Mouse (Mus musculus): ENCODE measurements at regions not wholly inside any gene's neighbourhood (a gene's known extent, or its start where the extent isn't known, plus 50 kb on each side); places are given as distances from the start of the nearest gene placed in this dataset.
A peak's percentile ranks its signal among the peaks of the same experiment; 100 is the strongest.

DNA sequence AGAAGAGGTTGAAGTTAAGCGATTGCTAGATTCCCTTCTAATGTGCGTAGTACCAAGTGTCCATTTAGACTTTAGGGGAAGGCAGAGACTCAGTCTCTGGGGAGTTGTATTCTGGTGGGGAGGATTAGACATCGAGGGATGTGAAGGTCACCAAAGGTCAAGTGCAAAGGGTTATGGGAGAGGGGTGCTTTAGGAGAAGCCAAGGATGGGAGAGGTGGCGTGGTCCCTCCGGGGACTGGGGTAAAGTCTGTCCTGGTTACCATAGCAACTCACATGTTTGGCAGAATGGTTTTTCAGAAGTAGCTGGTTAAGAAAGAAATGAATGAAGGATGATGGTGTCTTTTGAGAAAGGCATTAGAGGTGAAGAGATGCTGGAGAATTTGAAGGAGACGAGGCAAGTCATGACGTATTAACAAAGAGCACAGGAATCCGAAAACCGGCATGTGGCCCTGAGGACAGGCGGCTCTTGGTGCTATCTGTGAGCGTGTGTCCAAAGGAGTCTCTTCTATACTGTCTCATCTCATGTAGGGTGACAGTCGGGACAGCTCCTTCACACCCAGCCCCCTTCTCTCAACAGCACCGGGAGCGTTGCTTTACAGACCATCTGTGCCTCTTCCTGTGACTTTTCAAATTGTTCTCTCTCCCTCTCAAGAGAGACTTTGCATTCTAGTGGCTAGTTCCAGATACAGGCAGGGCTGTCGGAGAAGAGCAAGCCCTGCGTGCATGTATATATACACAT, 125.6 kb upstream of the Aldh1b1 start:
- 51% methylated on average over 16 of the region's 16 CpGs for WGBS
- Histone ChIP-seq H3K27me3 (replicated peaks; ENCODE audit: control insufficient read depth, insufficient read depth, low read length) (no peaks in the 10 kb centered on the region), H3K4me1 (replicated peaks; ENCODE audit: control insufficient read depth, insufficient read depth, low read length) (0 out of 2 replicates have a peak, but pooled peaks cover 3% of the 10 kb centered on the region), H3K9me3 (ENCODE audit: control insufficient read depth, low read length) (no peaks in the 10 kb centered on the region), H3K36me3 (ENCODE audit: control insufficient read depth, insufficient read depth, low read length) (no peaks in the 10 kb centered on the region), H3K27ac (ENCODE audit: low read depth) (no peak overlapping the region), H3K9ac (ENCODE audit: low read length) (no peak overlapping the region), H3K4me3 (ENCODE audit: low read depth, low read length) (no peak overlapping the region), H3K4me2 (ENCODE audit: low read length) (no peak overlapping the region)
- DNase-seq (ENCODE audit: low spot score) = no peak
- no peak for ATAC-seq (replicated peaks; ENCODE audit: low FRiP score, low TSS enrichment, low read depth)

DNA sequence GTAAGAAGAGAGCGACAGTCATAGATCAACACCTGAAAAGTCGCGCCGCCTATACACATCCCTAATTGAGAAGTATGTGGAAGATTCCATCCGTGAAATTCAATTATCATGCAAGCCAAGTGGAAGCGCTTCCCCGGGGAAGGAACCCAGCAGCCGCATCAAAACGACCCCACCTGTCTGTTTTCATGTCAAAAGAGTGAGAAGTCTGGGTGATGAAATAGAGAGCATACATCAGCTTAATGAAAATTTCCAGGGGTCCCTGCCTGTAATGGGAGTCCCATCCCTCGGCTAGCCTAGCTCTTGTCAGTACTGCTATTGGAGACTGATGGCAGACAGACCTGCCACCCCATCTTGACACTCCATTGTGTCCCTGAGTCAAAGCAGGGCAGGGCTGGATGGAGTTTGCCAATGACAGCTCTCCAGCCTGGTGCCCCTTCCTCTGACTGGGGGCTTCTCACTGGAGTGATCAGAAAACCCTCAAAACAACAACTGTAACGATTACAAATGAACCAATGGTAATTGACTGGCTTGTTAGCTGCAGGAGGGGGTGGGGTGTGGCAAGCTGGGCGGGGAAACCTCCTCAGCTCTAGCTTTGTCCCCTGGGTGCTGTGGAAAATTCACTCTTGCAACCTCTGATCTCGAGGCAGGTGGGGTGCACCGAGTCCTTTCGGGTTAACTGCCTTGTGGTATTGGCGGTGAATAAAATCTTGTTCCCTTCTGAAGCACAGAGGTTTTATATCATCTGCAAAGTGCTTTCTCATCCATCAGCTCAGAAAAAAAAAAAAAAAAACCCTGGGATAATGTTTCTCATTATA, 126.4 kb upstream of the Aldh1b1 start:
- Histone ChIP-seq H3K4me1 (replicated peaks; ENCODE audit: control insufficient read depth, insufficient read depth, low read length) (0 out of 2 replicates have a peak, but pooled peaks cover 3% of the 10 kb centered on the region), H3K27ac (ENCODE audit: low read depth) (no peak overlapping the region), H3K36me3 (ENCODE audit: control insufficient read depth, insufficient read depth, low read length) (no peaks in the 10 kb centered on the region), H3K9ac (ENCODE audit: low read length) (no peak overlapping the region), H3K4me3 (ENCODE audit: low read depth, low read length) (no peak overlapping the region), H3K4me2 (ENCODE audit: low read length) (no peak overlapping the region), H3K9me3 (ENCODE audit: control insufficient read depth, low read length) (no peaks in the 10 kb centered on the region), H3K27me3 (replicated peaks; ENCODE audit: control insufficient read depth, insufficient read depth, low read length) (no peaks in the 10 kb centered on the region)
- 58% methylated on average over 16 of the region's 16 CpGs for WGBS
- ATAC-seq (replicated peaks; ENCODE audit: low FRiP score, low TSS enrichment, low read depth) (no peak), DNase-seq (ENCODE audit: low spot score) (no peak)

DNA sequence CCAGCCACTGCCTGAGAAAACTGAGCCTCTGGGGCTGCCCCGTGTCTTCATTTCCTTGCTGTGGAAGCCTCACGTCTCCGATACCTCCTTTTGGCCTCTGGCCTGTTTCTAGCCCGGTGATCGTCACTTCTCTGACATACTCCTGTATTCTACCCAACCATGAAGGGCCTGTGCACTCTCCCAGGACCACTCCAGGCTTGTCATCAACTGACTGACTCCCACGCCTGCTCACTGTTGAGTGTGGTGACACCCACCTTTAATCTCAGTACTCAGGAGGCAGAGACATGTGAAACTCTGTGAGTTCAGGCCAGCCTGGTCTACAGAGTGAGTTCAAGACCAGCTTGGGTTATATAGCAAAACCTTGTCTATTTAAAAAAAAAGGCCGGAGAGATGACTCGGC, 132.1 kb upstream of the Shb start:
- Histone ChIP-seq H3K9ac (ENCODE audit: low read length) (no peak overlapping the region), H3K27me3 (replicated peaks; ENCODE audit: control insufficient read depth, insufficient read depth, low read length) (no peaks in the 10 kb centered on the region), H3K4me1 (replicated peaks; ENCODE audit: control insufficient read depth, insufficient read depth, low read length) (no peaks in the 10 kb centered on the region), H3K9me3 (ENCODE audit: control insufficient read depth, low read length) (no peaks in the 10 kb centered on the region), H3K27ac (ENCODE audit: low read depth) (no peak overlapping the region), H3K36me3 (ENCODE audit: control insufficient read depth, insufficient read depth, low read length) (no peaks in the 10 kb centered on the region), H3K4me2 (ENCODE audit: low read length) (no peak overlapping the region), H3K4me3 (ENCODE audit: low read depth, low read length) (no peak overlapping the region)
- DNase-seq (ENCODE audit: low spot score) (no peak), ATAC-seq (replicated peaks; ENCODE audit: low FRiP score, low TSS enrichment, low read depth) (no peak)
- WGBS = 84% methylated on average over 8 of the region's 8 CpGs

DNA sequence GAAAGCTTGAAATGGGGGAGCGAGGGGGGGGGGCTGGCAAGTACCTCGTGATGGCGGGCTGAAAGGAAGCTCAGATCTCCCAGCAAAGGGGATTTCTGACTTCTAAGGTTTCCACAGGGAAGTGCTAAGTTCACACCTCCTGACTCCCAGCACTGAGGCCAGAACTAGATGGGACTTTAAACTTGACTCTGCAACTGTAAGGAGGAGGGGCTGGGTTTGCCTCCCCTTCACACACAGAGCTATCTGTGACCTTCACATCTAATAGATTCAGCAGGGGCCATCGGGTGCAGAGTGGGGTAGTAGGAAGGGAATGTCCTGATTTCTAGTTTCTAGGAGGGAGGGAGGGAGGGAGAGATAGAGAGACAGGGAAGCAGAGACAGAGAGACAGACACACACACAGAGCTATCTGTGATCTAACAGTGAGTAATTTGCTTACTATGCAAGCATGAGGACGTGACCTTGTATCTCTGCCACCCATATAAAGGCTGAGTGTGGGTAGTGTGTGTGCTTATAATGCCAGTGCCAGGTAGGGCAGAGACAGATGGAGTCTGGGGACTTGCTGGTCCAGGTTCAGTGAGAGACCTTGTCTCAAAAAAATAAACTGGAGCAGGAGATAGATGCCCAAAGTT, 125.2 kb upstream of the Shb start:
- Histone ChIP-seq H3K9ac (ENCODE audit: low read length) (no peak overlapping the region), H3K27me3 (replicated peaks; ENCODE audit: control insufficient read depth, insufficient read depth, low read length) (no peaks in the 10 kb centered on the region), H3K27ac (ENCODE audit: low read depth) (no peak overlapping the region), H3K36me3 (ENCODE audit: control insufficient read depth, insufficient read depth, low read length) (no peaks in the 10 kb centered on the region), H3K4me2 (ENCODE audit: low read length) (no peak overlapping the region), H3K9me3 (ENCODE audit: control insufficient read depth, low read length) (no peaks in the 10 kb centered on the region), H3K4me3 (ENCODE audit: low read depth, low read length) (no peak overlapping the region), H3K4me1 (replicated peaks; ENCODE audit: control insufficient read depth, insufficient read depth, low read length) (0 out of 2 replicates have a peak, but pooled peaks cover 6% of the 10 kb centered on the region)
- ATAC-seq (replicated peaks; ENCODE audit: low FRiP score, low TSS enrichment, low read depth) = peak; percentile 76
- DNase-seq (ENCODE audit: low spot score) = no peak
- 27% methylated on average over 5 of the region's 5 CpGs for WGBS

GRCm38 (mm10) chr4:45655780-45656179, 123.5 kb upstream of the Shb start:
- Histone ChIP-seq H3K36me3 (ENCODE audit: control insufficient read depth, insufficient read depth, low read length) (no peaks in the 10 kb centered on the region), H3K9ac (ENCODE audit: low read length) (no peak overlapping the region), H3K27me3 (replicated peaks; ENCODE audit: control insufficient read depth, insufficient read depth, low read length) (no peaks in the 10 kb centered on the region), H3K4me3 (ENCODE audit: low read depth, low read length) (no peak overlapping the region), H3K4me2 (ENCODE audit: low read length) (no peak overlapping the region), H3K4me1 (replicated peaks; ENCODE audit: control insufficient read depth, insufficient read depth, low read length) (0 out of 2 replicates have a peak, but pooled peaks cover 6% of the 10 kb centered on the region), H3K9me3 (ENCODE audit: control insufficient read depth, low read length) (no peaks in the 10 kb centered on the region), H3K27ac (ENCODE audit: low read depth) (no peak overlapping the region)
- ATAC-seq (replicated peaks; ENCODE audit: low FRiP score, low TSS enrichment, low read depth) = no peak
- DNase-seq (ENCODE audit: low spot score) = no peak
- 54% methylated on average over 5 of the region's 5 CpGs for WGBS

DNA sequence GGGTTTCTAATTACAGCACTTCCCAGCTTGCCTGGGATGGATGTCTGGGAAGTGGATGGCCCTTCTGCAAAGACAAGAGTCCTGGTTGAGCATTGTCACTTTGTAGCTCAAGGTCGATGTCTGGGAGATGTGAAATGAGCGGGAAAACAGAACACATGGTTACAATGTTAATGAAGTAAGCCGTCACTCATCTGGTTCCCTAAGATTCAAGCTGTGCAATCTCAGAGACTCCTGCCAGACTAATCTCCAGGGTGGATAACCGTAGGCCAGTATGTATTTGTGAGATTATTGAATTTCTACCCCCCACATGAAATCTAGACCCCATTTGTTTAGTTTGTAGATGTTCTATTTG, 122.5 kb upstream of the Shb start:
- ATAC-seq (replicated peaks; ENCODE audit: low FRiP score, low TSS enrichment, low read depth) (no peak), DNase-seq (ENCODE audit: low spot score) (no peak)
- H3K9me3 ChIP-seq (ENCODE audit: control insufficient read depth, low read length) = no peaks in the 10 kb centered on the region
- 25% methylated on average over 4 of the region's 4 CpGs for WGBS
- no peaks in the 10 kb centered on the region for H3K36me3 ChIP-seq (ENCODE audit: control insufficient read depth, insufficient read depth, low read length)
- no peak overlapping the region for H3K9ac ChIP-seq (ENCODE audit: low read length)
- H3K27ac ChIP-seq (ENCODE audit: low read depth) = no peak overlapping the region
- no peak overlapping the region for H3K4me3 ChIP-seq (ENCODE audit: low read depth, low read length)
- H3K4me2 ChIP-seq (ENCODE audit: low read length) = peak overlapping the region; percentile 26; the same call in 1 of the 2 replicates
- H3K27me3 ChIP-seq (replicated peaks; ENCODE audit: control insufficient read depth, insufficient read depth, low read length) = no peaks in the 10 kb centered on the region
- 0 out of 2 replicates have a peak, but pooled peaks cover 6% of the 10 kb centered on the region for H3K4me1 ChIP-seq (replicated peaks; ENCODE audit: control insufficient read depth, insufficient read depth, low read length)

- Histone ChIP-seq H3K9ac (ENCODE audit: low read length) (no peak overlapping the region), H3K4me3 (ENCODE audit: low read depth, low read length) (no peak overlapping the region), H3K9me3 (ENCODE audit: control insufficient read depth, low read length) (no peaks in the 10 kb centered on the region), H3K27ac (ENCODE audit: low read depth) (no peak overlapping the region), H3K4me2 (ENCODE audit: low read length) (peak overlapping the region; percentile 26; the same call in 1 of the 2 replicates), H3K36me3 (ENCODE audit: control insufficient read depth, insufficient read depth, low read length) (no peaks in the 10 kb centered on the region), H3K27me3 (replicated peaks; ENCODE audit: control insufficient read depth, insufficient read depth, low read length) (no peaks in the 10 kb centered on the region), H3K4me1 (replicated peaks; ENCODE audit: control insufficient read depth, insufficient read depth, low read length) (0 out of 2 replicates have a peak, but pooled peaks cover 6% of the 10 kb centered on the region)
- DNase-seq (ENCODE audit: low spot score) (no peak), ATAC-seq (replicated peaks; ENCODE audit: low FRiP score, low TSS enrichment, low read depth) (no peak)
- WGBS = 22% methylated on average over 14 of the region's 14 CpGs
These were observed 121.9 kb upstream of the Shb start for GRCm38 (mm10) chr4:45654019-45654803.

DNA sequence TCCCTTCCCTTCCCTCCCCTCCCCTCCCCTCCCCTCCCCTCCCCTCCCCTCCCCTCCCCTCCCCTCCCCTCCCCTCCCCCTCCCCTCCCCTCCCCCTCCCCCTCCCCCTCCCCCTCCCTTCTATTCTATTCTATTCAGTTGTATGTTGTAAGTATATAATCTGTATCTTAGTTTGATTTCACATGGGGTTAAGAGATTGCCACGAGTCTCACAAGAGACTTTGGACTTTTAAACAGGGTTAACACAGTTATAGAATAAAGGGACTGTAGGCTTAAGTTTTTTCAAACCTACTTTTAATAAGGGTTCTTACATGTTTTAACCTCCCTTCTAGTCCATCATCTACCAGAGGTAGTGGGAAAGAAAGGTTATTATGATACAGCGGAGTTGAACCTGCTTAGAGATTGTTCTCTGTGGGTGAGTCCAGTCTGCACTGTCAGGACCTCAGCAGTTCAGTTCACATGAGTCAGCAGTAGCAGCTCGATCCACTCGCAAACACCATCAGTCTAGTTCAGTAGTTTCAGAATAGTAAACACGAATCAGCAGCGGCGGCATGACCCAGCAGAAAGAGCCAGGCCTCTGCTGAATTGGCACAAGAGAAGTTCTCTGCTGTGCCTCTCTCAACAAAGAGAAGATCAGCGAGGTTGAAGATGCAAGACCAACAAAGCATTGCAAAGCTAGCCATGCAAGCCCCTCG, 116.8 kb upstream of the Shb start:
- Histone ChIP-seq H3K9me3 (ENCODE audit: control insufficient read depth, low read length) (no peaks in the 10 kb centered on the region), H3K27me3 (replicated peaks; ENCODE audit: control insufficient read depth, insufficient read depth, low read length) (no peaks in the 10 kb centered on the region), H3K4me1 (replicated peaks; ENCODE audit: control insufficient read depth, insufficient read depth, low read length) (no peaks in the 10 kb centered on the region), H3K9ac (ENCODE audit: low read length) (no peak overlapping the region), H3K4me3 (ENCODE audit: low read depth, low read length) (no peak overlapping the region), H3K4me2 (ENCODE audit: low read length) (no peak overlapping the region), H3K27ac (ENCODE audit: low read depth) (no peak overlapping the region), H3K36me3 (ENCODE audit: control insufficient read depth, insufficient read depth, low read length) (no peaks in the 10 kb centered on the region)
- WGBS = 87% methylated on average over 9 of the region's 9 CpGs
- no peak for ATAC-seq (replicated peaks; ENCODE audit: low FRiP score, low TSS enrichment, low read depth)
- DNase-seq (ENCODE audit: low spot score) = no peak
